Mouse (Mus musculus): ENCODE measurements around the gene Insyn1.

DNA sequence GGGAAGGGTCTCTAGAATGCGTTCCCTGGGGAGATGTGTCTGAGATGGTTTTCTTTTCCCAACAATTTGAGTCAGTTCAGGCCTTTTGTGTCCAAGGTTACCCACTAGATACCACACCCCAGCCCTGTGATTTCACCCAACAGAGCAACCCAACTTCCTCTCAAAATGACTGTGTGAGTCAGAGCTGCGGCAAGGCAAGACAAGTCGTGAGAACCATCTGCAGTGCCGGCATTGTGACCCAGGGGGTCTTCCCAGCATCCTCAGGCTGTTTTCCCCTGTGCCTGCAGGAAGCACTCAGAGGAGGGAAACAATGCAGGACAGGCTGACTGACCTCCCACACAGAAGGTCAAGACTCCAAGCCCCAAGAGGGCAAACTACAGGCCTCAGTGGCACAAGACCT lies 60.5 kb downstream of the Insyn1 start:
- TF ChIP-seq CTCF (IDR thresholded peaks at IDR 0.05; ENCODE audit: control insufficient read depth, insufficient read depth, low read length), result no peak
- no peak for TF ChIP-seq POLR2A (IDR thresholded peaks at IDR 0.05; ENCODE audit: borderline replicate concordance, control insufficient read depth, low read depth, low read length)
